8 mouse cellular contexts compared by ENCODE assay signal in the genomic region with DNA sequence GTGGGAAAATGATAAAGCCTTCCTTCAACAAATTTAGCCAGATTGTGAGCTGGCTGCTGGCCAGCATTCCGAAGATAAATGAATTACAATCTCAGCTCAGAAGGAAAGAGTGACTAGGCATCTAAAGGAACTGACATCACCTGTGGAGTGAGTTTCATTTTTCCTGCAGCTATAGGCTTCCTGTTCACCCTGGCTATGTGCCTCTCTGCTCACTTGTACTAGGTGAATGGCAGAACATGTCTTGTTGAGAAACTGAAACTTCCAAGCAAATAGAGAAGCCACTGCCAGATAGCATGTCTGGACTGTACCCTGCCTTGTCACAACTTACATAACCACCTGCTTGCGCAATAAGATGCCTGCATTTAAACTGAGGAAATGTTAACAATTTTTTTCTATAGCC. TPM values are rescaled to one million over a fixed set of nuclear protein-coding genes. Genes with fewer than 3 reads are reported as not detected.
A peak's percentile ranks its signal among the peaks of the same experiment; 100 is the strongest.
DNase-seq lines count a peak whose midpoint lies in the region; ATAC-seq lines count a peak whose summit lies in the region.

No protein-coding gene starts in this region.

- no peaks in the 10 kb centered on the region for H3K27me3 ChIP-seq in kidney, embryonic 14.5 days (ENCODE audit: control insufficient read depth, insufficient read depth, low read length)
- no peaks in the 10 kb centered on the region for H3K27me3 ChIP-seq in heart, embryonic 14.5 days (ENCODE audit: control insufficient read depth, insufficient read depth, low read length)

- H3K4me1 ChIP-seq in kidney, embryonic 14.5 days (ENCODE audit: control insufficient read depth, insufficient read depth, low read length), result no peaks in the 10 kb centered on the region
- H3K4me1 ChIP-seq in heart, embryonic 14.5 days (ENCODE audit: control insufficient read depth in 2 of 2, insufficient read depth in 2 of 2, low read length in 2 of 2), result peaks cover 4 to 9% of the 10 kb centered on the region in 2 experiments; a peak in 2 of 4 replicates

- H3K4me3 ChIP-seq in kidney, embryonic 14.5 days (ENCODE audit: low read length), result no peak overlapping the region
- H3K4me3 ChIP-seq in heart, embryonic 14.5 days (ENCODE audit: control insufficient read depth in 1 of 2, insufficient read depth in 1 of 2, low read depth in 1 of 2, low read length in 2 of 2), result no peak overlapping the region

- no peak overlapping the region for H3K27ac ChIP-seq in kidney, embryonic 14.5 days (ENCODE audit: low read depth, low read length)
- H3K27ac ChIP-seq in heart, embryonic 14.5 days (replicated peaks in 1 of 2; ENCODE audit: control insufficient read depth in 1 of 2, insufficient read depth in 1 of 2, low read depth in 2 of 2, low read length in 2 of 2), result no peak overlapping the region; a peak in 1 of 4 replicates

- 70% methylated on average over 2 of the region's 2 CpGs for WGBS in kidney, embryonic 14.5 days
- WGBS in heart, embryonic 14.5 days, result 53% methylated on average over 2 of the region's 2 CpGs

- no peak overlapping the region for H3K4me2 ChIP-seq in kidney, embryonic 14.5 days (replicated peaks; ENCODE audit: low read depth, low read length)
- H3K4me2 ChIP-seq in heart, embryonic 14.5 days (ENCODE audit: low read length), result no peak overlapping the region

- no peak overlapping the region for H3K9ac ChIP-seq in kidney, embryonic 14.5 days (ENCODE audit: low read depth, low read length)
- no peak overlapping the region for H3K9ac ChIP-seq in heart, embryonic 14.5 days (ENCODE audit: low read length)

- DNase-seq in kidney, adult 18-20 months, result peak; percentile 5
- DNase-seq in NIH3T3 (ENCODE audit: low read depth), result peak; percentile 54
- DNase-seq in lung, postnatal 25 days (ENCODE audit: low spot score), result peak; percentile 67
- DNase-seq in embryo, embryonic 11 days, result no peak
- no peak for DNase-seq in left cerebral cortex, adult 8-10 months (ENCODE audit: low spot score in 2 of 2)
- no peak for DNase-seq in frontal cortex, postnatal 14 days (ENCODE audit: low spot score in 2 of 2)

- H3K36me3 ChIP-seq in kidney, embryonic 14.5 days (ENCODE audit: control insufficient read depth, insufficient read depth, low read length), result no peaks in the 10 kb centered on the region
- no peaks in the 10 kb centered on the region for H3K36me3 ChIP-seq in heart, embryonic 14.5 days (ENCODE audit: control insufficient read depth, insufficient read depth, low read length)

- no peaks in the 10 kb centered on the region for H3K9me3 ChIP-seq in kidney, embryonic 14.5 days (ENCODE audit: control insufficient read depth, low read length)
- H3K9me3 ChIP-seq in heart, embryonic 14.5 days (ENCODE audit: control insufficient read depth, low read length), result no peaks in the 10 kb centered on the region

- ATAC-seq in kidney, embryonic 14.5 days (ENCODE audit: low FRiP score, low TSS enrichment), result no peak
- ATAC-seq in heart, embryonic 14.5 days (ENCODE audit: insufficient number of reproducible peaks, insufficient read depth, low FRiP score, low read depth), result 0 out of 2 replicates have a peak, but pooled peaks have one; percentile 31

RNA-seq across cellular contexts. Expression of a gene that starts 33.0 kb away (rescaled TPM):
- polyA plus RNA-seq in kidney, embryonic 14.5 days (2014; fragmentation: Nextera tagmentation; extraction: Ambion mirVana), result 1.4 and 2.1 TPM in 2 replicates
- polyA plus RNA-seq in heart, embryonic 14.5 days (2014; fragmentation: Nextera tagmentation; extraction: Ambion mirVana), result 4.1 and 4.2 TPM in 2 replicates
- 1 to 10 TPM in 2 of 4 experiments, under 1 TPM in 1, not detected in 1; 0.35 to 1.6 (median 1.2) TPM for total RNA-seq in left cerebral cortex, adult 8-10 months (2022)

Comparison
In these comparisons a context has a peak if more than half of its experiments do, and no peak if none do; other contexts are left out.
1. DNase-seq: peak in kidney, adult 18-20 months (single experiment), NIH3T3 (single experiment) and lung, postnatal 25 days (single experiment); none in embryo, embryonic 11 days (single experiment), left cerebral cortex, adult 8-10 months (0 of 2) and frontal cortex, postnatal 14 days (0 of 2).